Mouse (Mus musculus): ENCODE data around the gene Acbd6. TPM values are rescaled to one million over a fixed set of nuclear protein-coding genes. Genes with fewer than 3 reads are reported as not detected.

The Acbd6 gene
- total and polyA plus RNA-seq, 2 experiments from 2014 or later = 114 to 128 TPM

DNA sequence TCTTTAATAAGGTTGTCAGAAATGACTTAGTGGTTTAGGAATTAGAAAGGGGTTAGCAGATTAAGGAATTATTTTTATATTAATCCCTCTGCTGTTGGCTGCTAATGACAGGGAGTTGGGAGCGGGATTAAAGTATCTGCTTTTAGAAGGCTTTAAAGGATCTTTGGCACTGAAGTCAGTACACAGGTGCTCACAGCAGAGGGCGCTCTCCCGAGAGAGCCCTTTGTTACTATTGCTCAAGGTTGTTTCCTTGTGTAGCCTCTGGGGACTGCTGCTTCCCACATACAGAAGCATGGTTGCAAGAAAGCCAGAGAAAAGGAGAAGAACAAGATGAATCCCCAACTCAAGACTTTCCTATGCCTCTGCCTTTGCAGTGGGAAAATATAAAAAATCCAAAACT, 6.8 kb downstream of the Acbd6 start:
- Histone ChIP-seq H3K27ac (ENCODE audit: low read depth, low read length) (no peak overlapping the region), H3K4me2 (ENCODE audit: low read depth, low read length, poor library complexity, severe bottlenecking) (no peak overlapping the region), H3K9ac (replicated peaks; ENCODE audit: low read length, poor library complexity, severe bottlenecking) (no peak overlapping the region), H3K4me1 (ENCODE audit: insufficient read depth, low read length) (peaks cover 4% of the 10 kb centered on the region; the same call in 1 of the 2 replicates), H3K27me3 (ENCODE audit: insufficient read depth, low read length) (no peaks in the 10 kb centered on the region), H3K4me3 (ENCODE audit: low read depth, low read length) (no peak overlapping the region), H3K36me3 (ENCODE audit: insufficient read depth, low read length) (peaks cover 7% of the 10 kb centered on the region; the same call in 1 of the 2 replicates), H3K9me3 (ENCODE audit: low read length) (no peaks in the 10 kb centered on the region)
- peak; percentile 72 for DNase-seq (ENCODE audit: low spot score)
- 17% methylated on average over 3 of the region's 3 CpGs for WGBS
- TF ChIP-seq CTCF (IDR thresholded peaks at IDR 0.05) = peak; percentile 69
- ATAC-seq (ENCODE audit: low FRiP score) = no peak

DNA sequence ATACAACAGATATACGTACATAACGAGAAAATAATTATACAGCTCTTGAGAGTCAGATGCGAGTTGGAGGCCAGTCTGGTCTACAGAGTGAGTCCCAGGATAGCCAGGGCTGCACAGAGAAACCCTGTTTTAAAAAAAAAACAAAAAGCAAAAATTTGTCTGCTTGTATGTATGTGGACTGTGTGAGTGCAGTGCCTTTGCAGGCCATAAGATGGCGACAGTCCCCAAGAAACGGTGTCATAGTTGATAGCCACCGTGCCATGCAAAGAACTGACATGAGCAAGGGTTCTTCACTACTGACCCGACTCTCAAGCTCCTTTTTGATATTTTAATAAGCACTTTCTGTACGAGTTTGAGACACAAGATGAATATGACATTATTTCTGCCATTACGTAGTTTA, 10.2 kb downstream of the Acbd6 start:
- H3K4me3 ChIP-seq (ENCODE audit: low read depth, low read length) = no peak overlapping the region
- peaks cover 10% of the 10 kb centered on the region; the same call in 1 of the 2 replicates for H3K36me3 ChIP-seq (ENCODE audit: insufficient read depth, low read length)
- DNase-seq (ENCODE audit: low spot score) (no peak), ATAC-seq (ENCODE audit: low FRiP score) (no peak)
- no peaks in the 10 kb centered on the region for H3K27me3 ChIP-seq (ENCODE audit: insufficient read depth, low read length)
- peak; percentile 59 for TF ChIP-seq CTCF (IDR thresholded peaks at IDR 0.05)
- H3K4me2 ChIP-seq (ENCODE audit: low read depth, low read length, poor library complexity, severe bottlenecking) = no peak overlapping the region
- no peak overlapping the region for H3K27ac ChIP-seq (ENCODE audit: low read depth, low read length)
- no peak overlapping the region for H3K9ac ChIP-seq (replicated peaks; ENCODE audit: low read length, poor library complexity, severe bottlenecking)
- no peaks in the 10 kb centered on the region for H3K9me3 ChIP-seq (ENCODE audit: low read length)
- WGBS = 97% methylated on average over 9 of the region's 9 CpGs
- no peaks in the 10 kb centered on the region for H3K4me1 ChIP-seq (ENCODE audit: insufficient read depth, low read length)

DNA sequence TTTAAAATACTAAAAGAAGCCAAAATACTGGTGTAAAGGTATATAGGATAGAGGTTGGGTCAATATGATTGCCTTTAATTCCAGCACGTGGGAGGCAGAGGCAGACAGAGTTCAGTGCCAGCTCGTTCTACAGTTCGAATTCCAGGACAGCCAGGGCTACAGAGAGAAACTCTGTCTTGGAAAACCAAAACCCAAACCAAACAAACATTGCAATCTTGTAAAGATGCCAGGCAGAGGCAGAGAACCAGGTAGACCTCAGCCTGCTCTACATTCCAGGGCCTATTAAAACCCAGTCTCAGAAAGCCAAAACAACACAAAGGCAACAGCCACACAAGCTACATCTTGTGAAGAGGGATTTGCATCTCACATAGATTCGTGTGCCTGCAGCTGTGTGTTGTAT, 11.4 kb downstream of the Acbd6 start:
- 89% methylated on average over 4 of the region's 4 CpGs for WGBS
- no peak overlapping the region for H3K27ac ChIP-seq (ENCODE audit: low read depth, low read length)

DNA sequence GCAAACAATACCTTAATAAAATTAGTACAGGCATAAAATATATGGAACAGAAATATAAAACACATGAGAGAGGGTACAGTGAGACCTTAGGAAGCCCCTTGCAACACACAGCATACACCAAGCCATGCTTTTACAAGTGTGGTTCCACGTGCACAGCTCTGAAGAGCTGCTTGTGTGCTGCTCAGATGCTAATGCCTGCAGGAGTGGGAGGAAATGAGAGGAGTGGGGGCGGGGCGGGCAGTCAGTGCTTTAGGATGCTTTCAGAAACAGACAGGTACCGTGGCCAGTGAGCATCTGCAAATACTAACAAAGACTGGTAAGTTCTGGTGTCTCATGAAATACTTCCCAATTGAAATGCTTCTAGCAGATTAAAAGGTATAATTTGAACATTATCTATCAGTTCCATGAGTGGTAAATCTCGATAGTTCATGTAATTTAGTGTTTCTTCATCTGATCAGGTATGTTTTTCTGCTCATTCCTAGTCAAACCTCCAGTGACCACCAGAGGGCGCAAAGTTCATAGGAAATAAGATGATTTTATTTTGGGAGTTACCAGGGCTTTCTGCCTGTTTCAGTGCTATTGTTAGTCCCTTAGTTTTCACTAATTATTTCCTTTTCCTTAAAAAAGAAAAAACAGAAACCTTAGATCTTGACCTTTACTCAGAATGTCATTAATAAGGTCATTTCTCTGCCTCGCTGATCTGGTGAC, 17.2 kb downstream of the Acbd6 start:
- H3K9ac ChIP-seq (replicated peaks; ENCODE audit: low read length, poor library complexity, severe bottlenecking) = no peak overlapping the region
- H3K27ac ChIP-seq (ENCODE audit: low read depth, low read length) = no peak overlapping the region
- 31% methylated on average over 7 of the region's 7 CpGs for WGBS
- no peaks in the 10 kb centered on the region for H3K4me1 ChIP-seq (ENCODE audit: insufficient read depth, low read length)
- H3K36me3 ChIP-seq (ENCODE audit: insufficient read depth, low read length) = peaks cover 4% of the 10 kb centered on the region; the same call in 1 of the 2 replicates
- ATAC-seq (ENCODE audit: low FRiP score) = peak; percentile 62; the same call in 1 of the 2 replicates
- no peaks in the 10 kb centered on the region for H3K9me3 ChIP-seq (ENCODE audit: low read length)
- TF ChIP-seq CTCF (IDR thresholded peaks at IDR 0.05) = peak; percentile 88
- H3K4me2 ChIP-seq (ENCODE audit: low read depth, low read length, poor library complexity, severe bottlenecking) = no peak overlapping the region
- H3K4me3 ChIP-seq (ENCODE audit: low read depth, low read length) = no peak overlapping the region
- H3K27me3 ChIP-seq (ENCODE audit: insufficient read depth, low read length) = no peaks in the 10 kb centered on the region
- DNase-seq (ENCODE audit: low spot score) = peak; percentile 87

More for the DNA sequence above, 11.4 kb downstream of the Acbd6 start:
- no peaks in the 10 kb centered on the region for H3K4me1 ChIP-seq (ENCODE audit: insufficient read depth, low read length)
- H3K9ac ChIP-seq (replicated peaks; ENCODE audit: low read length, poor library complexity, severe bottlenecking) = no peak overlapping the region
- peaks cover 11% of the 10 kb centered on the region; the same call in 1 of the 2 replicates for H3K36me3 ChIP-seq (ENCODE audit: insufficient read depth, low read length)
- DNase-seq (ENCODE audit: low spot score) (no peak), ATAC-seq (ENCODE audit: low FRiP score) (no peak)
- H3K9me3 ChIP-seq (ENCODE audit: low read length) = no peaks in the 10 kb centered on the region
- no peak overlapping the region for H3K4me3 ChIP-seq (ENCODE audit: low read depth, low read length)
- no peaks in the 10 kb centered on the region for H3K27me3 ChIP-seq (ENCODE audit: insufficient read depth, low read length)
- no peak overlapping the region for H3K4me2 ChIP-seq (ENCODE audit: low read depth, low read length, poor library complexity, severe bottlenecking)
- no peak for TF ChIP-seq CTCF (IDR thresholded peaks at IDR 0.05)

DNA sequence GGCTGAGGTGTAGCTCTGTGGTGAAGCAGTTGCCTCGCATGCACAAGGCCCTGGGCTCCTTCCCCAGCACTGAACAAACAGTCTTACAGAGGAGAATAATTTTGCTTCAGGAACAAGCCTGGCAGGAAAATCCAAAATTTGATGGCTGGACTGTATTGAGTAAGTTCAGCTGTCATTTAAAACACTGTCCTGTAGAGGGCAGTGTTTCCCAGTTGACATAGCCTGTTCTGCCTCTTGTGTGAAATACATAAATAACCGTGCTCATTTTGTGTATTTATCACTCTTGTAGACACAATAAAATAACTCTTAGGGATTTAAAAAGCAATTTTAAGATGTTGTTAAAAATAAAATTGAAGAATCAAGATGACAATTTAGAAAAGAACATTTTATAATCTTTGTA, 18.5 kb downstream of the Acbd6 start:
- Histone ChIP-seq H3K9me3 (ENCODE audit: low read length) (no peaks in the 10 kb centered on the region), H3K27me3 (ENCODE audit: insufficient read depth, low read length) (no peaks in the 10 kb centered on the region), H3K36me3 (ENCODE audit: insufficient read depth, low read length) (peaks cover 4% of the 10 kb centered on the region; the same call in 1 of the 2 replicates), H3K4me2 (ENCODE audit: low read depth, low read length, poor library complexity, severe bottlenecking) (no peak overlapping the region), H3K4me3 (ENCODE audit: low read depth, low read length) (no peak overlapping the region), H3K9ac (replicated peaks; ENCODE audit: low read length, poor library complexity, severe bottlenecking) (no peak overlapping the region), H3K27ac (ENCODE audit: low read depth, low read length) (no peak overlapping the region), H3K4me1 (ENCODE audit: insufficient read depth, low read length) (no peaks in the 10 kb centered on the region)
- 19% methylated on average over 2 of the region's 2 CpGs for WGBS
- DNase-seq (ENCODE audit: low spot score) (peak; percentile 87), ATAC-seq (ENCODE audit: low FRiP score) (no peak)
- peak; percentile 86 for TF ChIP-seq CTCF (IDR thresholded peaks at IDR 0.05)

DNA sequence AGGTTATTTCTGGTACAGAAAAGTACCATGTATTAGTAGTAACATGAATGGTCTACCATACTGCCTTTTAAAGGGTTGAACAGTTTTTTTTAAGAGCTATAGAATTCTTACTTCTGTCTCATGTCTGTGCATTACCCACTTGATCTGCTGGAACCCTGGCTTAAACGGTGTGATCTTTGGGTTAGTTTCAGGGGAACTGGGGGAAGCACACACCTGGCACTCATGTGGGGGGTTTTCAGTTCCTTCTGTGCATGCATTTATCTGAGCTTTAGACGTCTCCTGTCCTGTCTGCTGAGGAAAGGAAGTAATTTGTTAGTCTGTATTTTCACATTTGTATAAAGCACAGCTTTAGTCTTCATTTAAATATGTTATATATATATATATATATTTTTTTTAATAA, 19.4 kb downstream of the Acbd6 start:
- no peak for ATAC-seq (ENCODE audit: low FRiP score)
- WGBS = 69% methylated on average over 2 of the region's 2 CpGs
- no peak overlapping the region for H3K4me3 ChIP-seq (ENCODE audit: low read depth, low read length)
- no peak overlapping the region for H3K9ac ChIP-seq (replicated peaks; ENCODE audit: low read length, poor library complexity, severe bottlenecking)
- no peaks in the 10 kb centered on the region for H3K4me1 ChIP-seq (ENCODE audit: insufficient read depth, low read length)
- peaks cover 4% of the 10 kb centered on the region; the same call in 1 of the 2 replicates for H3K36me3 ChIP-seq (ENCODE audit: insufficient read depth, low read length)
- TF ChIP-seq CTCF (IDR thresholded peaks at IDR 0.05) = no peak
- DNase-seq (ENCODE audit: low spot score) = no peak
- H3K9me3 ChIP-seq (ENCODE audit: low read length) = no peaks in the 10 kb centered on the region
- H3K27ac ChIP-seq (ENCODE audit: low read depth, low read length) = no peak overlapping the region
- H3K27me3 ChIP-seq (ENCODE audit: insufficient read depth, low read length) = no peaks in the 10 kb centered on the region
- no peak overlapping the region for H3K4me2 ChIP-seq (ENCODE audit: low read depth, low read length, poor library complexity, severe bottlenecking)

All from midbrain, postnatal 0 days (tissue).